Mouse (Mus musculus) CD4-positive, CD25-positive, alpha-beta regulatory T cell, adult 2 months (primary cell): Measurements from ENCODE around the gene Rcn1.
A peak's percentile ranks its signal among the peaks of the same experiment; 100 is the strongest.

Source experiments
- DNase-seq: peaks from one replicate; pipeline ENCODE4 v3.0.0-alpha.2; 2012; ENCODE audit warnings: low read depth, low spot score

The Rcn1 gene

DNA sequence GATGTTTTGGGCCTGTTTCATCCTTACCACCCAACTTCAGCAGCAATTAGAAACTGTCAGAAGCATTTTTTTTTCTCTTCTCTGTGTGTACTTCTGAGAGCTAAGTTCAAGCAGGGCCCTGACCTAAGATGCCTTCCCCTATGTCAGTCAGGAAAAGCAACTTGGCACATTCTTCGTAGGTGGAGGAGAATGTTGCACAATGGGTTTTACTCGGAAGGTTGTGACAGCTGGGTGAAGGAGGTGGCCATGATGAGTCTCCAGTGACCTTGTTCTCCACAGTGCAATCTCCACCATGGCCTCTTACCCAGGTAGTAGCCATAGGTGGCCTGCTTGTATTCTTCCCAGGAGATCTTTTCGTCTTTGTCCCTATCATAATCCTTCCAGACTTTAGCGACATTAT lies 4.7 kb downstream of the Rcn1 start:
- DNase-seq, result no peak

GRCm38 (mm10) chr2:105392514-105392913 lies 6.6 kb downstream of the Rcn1 start:
- DNase-seq, result no peak

DNA sequence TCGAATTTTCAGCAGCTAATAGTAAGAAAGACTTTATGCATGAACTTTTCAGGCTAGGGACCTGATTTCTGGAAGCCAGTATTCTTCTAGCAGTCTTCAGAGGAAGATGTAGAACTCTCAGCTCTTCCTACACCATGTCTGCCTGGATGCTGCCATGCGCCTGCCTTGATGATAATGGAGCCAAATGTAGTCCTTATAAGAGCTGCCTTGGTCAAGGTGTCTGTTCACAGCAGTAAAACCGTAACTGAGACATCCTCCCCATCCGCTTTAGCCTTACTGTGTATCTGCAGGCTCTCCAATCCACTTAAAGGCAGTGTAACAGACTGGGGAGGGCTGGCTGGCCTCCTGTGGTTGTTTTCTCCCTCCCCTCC lies 7.7 kb downstream of the Rcn1 start:
- DNase-seq, result no peak

- DNase-seq, result peak; percentile 32
Measured at GRCm38 (mm10) chr2:105390653-105391413, 8.3 kb downstream of the Rcn1 start.

GRCm38 (mm10) chr2:105389007-105389890 lies 9.9 kb downstream of the Rcn1 start:
- DNase-seq, result no peak

- DNase-seq, result peak; percentile 42
Measured at GRCm38 (mm10) chr2:105386418-105386817, 12.7 kb downstream of the Rcn1 start.

- DNase-seq, result no peak
Measured at GRCm38 (mm10) chr2:105384998-105385397, 14.1 kb downstream of the Rcn1 start.

GRCm38 (mm10) chr2:105383063-105383462 lies 16.1 kb downstream of the Rcn1 start:
- no peak for DNase-seq

DNA sequence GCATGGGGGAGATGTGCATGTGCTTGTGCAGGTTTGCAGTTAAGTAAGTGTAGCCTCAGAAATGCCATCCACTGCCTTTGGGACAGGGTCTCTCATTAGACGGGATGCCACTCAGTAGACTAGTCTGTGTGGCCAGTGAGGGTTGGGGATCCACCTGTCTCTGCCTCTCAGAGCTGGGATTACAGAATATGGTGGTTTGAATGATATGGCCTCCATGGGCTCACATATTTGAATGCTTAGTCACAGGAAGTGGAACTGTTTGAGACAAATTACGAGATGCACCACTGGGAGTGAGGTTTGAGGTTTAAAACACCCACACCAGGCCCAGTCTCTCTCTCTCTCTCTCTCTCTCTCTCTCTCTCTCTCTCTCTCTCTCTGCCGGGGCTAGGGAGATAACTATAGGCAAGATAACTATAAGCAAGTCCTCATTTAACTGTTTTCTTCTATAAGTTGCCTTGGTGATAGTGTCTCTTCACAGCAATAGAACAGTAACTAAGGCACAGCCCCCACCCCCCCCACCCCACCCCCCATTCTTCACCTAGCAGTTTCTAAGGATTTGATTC lies 18.3 kb downstream of the Rcn1 start:
- no peak for DNase-seq

DNA sequence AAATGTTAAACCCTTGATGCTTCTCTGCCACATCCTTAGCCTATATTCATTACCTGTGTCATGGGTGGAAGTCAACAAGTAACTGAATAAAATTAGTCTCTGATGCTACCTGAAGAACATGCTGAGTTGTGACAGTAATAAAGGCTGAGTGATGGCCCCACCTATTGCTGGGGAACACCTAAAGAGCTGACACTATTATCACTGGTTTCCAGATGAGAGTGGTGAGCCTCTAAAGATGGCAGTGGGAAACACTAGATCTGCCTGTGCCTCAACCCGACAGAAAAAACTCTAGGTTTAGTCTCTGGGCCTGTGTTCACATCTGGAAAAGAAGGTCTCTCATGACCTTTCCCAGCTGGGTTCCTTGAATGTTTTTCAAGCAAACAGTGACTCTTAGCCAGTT lies 19.4 kb downstream of the Rcn1 start:
- no peak for DNase-seq

GRCm38 (mm10) chr2:105375705-105376104 lies 23.4 kb downstream of the Rcn1 start:
- no peak for DNase-seq

- no peak for DNase-seq
Measured at GRCm38 (mm10) chr2:105375261-105375660, 23.9 kb downstream of the Rcn1 start.

DNA sequence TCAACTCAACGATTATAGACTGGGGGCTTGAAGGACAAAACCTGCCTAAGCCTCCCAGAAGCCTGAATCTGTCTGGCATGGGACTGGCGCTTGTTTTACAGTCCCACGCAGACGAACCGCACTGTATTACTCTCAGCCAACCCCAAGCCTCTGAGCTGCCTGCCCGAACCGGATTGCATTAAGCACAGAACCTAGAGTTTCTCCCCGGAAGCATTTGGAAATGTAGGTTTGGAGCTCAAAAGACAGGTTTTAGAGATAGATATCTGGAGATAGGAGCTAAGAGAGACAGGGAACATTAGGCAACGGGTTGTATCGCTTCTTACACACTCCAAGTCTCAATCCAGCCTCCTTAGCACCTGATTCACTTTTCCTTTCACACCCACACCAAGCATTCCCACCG lies 25.5 kb downstream of the Rcn1 start:
- no peak for DNase-seq

GRCm38 (mm10) chr2:105372727-105373126 lies 26.4 kb downstream of the Rcn1 start:
- DNase-seq, result no peak

DNA sequence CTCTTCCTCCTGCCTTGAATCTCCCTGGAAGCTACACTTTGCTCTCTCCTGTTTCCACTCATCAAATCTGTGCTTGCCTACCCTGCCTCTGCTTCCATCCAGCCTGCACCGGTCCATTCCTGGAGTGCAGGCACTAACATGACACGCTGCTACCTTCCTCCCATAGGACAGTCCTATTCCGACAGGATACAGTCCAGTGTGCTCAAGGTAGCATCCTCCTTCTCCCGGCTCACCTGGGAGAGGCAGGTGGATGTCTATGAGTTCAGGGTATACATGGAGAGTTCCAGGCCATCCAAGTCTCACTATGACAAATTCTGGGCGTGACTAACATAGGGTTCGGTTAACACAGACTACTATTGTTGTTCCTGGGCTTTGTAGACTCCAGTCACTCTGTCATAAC lies 27.0 kb downstream of the Rcn1 start:
- DNase-seq, result no peak

- no peak for DNase-seq
Measured at GRCm38 (mm10) chr2:105370698-105371097, 28.4 kb downstream of the Rcn1 start.

GRCm38 (mm10) chr2:105370240-105370639 lies 28.9 kb downstream of the Rcn1 start:
- no peak for DNase-seq

GRCm38 (mm10) chr2:105367623-105368022 lies 31.5 kb downstream of the Rcn1 start:
- DNase-seq, result peak; percentile 65

GRCm38 (mm10) chr2:105358040-105358439 lies 41.1 kb downstream of the Rcn1 start:
- peak; percentile 46 for DNase-seq

DNA sequence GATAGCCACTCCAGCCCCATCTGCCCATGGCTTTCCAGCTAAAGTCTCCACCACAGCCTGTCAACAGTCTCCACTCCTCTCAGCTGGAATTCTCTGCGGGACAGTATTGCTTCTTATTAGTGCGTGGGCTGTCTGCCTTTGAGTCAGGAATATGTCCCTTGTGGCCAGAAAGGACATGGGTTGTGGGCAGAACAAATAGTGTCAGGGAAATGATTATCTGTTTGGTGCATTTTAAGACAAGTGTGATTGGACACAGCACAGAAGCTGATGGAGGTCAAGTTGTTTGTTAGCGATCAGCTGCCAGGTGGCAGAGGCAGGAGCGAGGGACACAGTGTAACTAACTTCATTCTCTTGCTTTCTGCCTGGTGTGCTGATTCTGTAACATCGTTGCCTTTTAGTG lies 42.3 kb downstream of the Rcn1 start:
- DNase-seq, result no peak

DNA sequence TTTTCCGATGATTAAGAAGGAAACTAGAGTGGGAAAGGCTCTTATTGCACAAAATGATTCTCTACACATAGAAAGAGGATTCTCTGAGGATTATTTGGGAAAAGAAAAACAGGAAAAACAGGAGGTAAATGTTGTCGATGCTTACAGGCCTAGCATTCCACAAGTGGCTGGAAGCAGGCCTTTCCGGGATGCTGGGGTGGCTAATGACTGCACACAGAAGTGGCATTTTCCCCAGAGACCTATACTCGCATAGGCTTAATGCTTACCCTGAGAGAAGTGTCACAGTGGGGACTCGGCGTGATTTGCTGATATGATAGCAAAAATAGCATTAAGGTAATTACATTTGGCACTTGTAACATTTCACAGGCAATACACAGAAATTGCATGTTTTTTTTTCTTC lies 50.2 kb downstream of the Rcn1 start:
- DNase-seq, result no peak

GRCm38 (mm10) chr2:105339993-105340392 lies 59.1 kb downstream of the Rcn1 start:
- peak; percentile 42 for DNase-seq
